Mouse (Mus musculus) hindbrain, postnatal 0 days (tissue): ENCODE data around the gene Ctsh. TPM values are rescaled to one million over a fixed set of nuclear protein-coding genes. Genes with fewer than 3 reads are reported as not detected.

ENCODE experiments used
- ATAC-seq: fragments of 200-750 bp; cut with Nextera tagmentation; 2 replicates; pipeline ENCODE4 v1.8.0; 2017; ENCODE audit warnings: mild to moderate bottlenecking, moderate TSS enrichment, moderate library complexity
- DNase-seq: peaks from one replicate; pipeline ENCODE4 v3.0.0-alpha.2; 2015; ENCODE audit warnings: low spot score
- H3K27ac ChIP-seq: fragments of 300-500 bp; sonication (generic); 2 replicates; pipeline ENCODE4 v1.5.1; 2014; ENCODE audit warnings: mild to moderate bottlenecking
- H3K27me3 ChIP-seq: fragments of 300-500 bp; sonication (generic); 2 replicates; pipeline ENCODE4 v1.6.1; 2014; ENCODE audit warnings: low read length, mixed read lengths; ENCODE audit not compliant: insufficient read depth
- H3K36me3 ChIP-seq: fragments of 300-500 bp; sonication (generic); 2 replicates; pipeline ENCODE4 v1.6.1; 2014; ENCODE audit warnings: low read length, mixed read lengths; ENCODE audit not compliant: insufficient read depth
- H3K4me1 ChIP-seq: fragments of 300-500 bp; sonication (generic); 2 replicates; pipeline ENCODE4 v1.6.1; 2014; ENCODE audit warnings: antibody characterized with exemption, low read length, mixed read lengths; ENCODE audit not compliant: insufficient read depth
- H3K4me2 ChIP-seq: fragments of 300-500 bp; sonication (generic); 2 replicates; pipeline ENCODE4 v1.6.1; 2014; ENCODE audit warnings: low read depth, mild to moderate bottlenecking, low read length, moderate library complexity, mixed read lengths
- H3K4me3 ChIP-seq: fragments of 300-500 bp; sonication (generic); 2 replicates; pipeline ENCODE4 v1.5.1; 2014; ENCODE audit warnings: low read length
- H3K9ac ChIP-seq: fragments of 300-500 bp; sonication (generic); replicated peaks from 2 replicates; pipeline ENCODE4 v1.6.1; 2014; ENCODE audit warnings: mild to moderate bottlenecking, low read length, moderate library complexity, mixed read lengths
- H3K9me3 ChIP-seq: fragments of 300-500 bp; sonication (generic); 2 replicates; pipeline ENCODE4 v1.6.1; 2016; ENCODE audit warnings: low read length, mixed read lengths
- CTCF ChIP-seq: IDR thresholded peaks from 2 replicates; pipeline ENCODE4 v1.5.1; 2016; ENCODE audit warnings: antibody characterized with exemption, control low read depth, low read depth
- WGBS: fragments of 180-500 bp; shearing (Covaris S2); extraction: QIAGEN DNeasy Blood & Tissue Kit; methylation state at CpG from one replicate; pipeline ENCODE4 v1.1.7; 2014; 5-methylcytosine and 5-hydroxymethylcytosine counted together
- polyA plus RNA-seq: library from polyadenylated mRNA; unstranded; fragments of >200 nt; fragmentation: Nextera tagmentation; extraction: Ambion mirVana; gene quantifications from 2 replicates; pipeline ENCODE4 v1.2.1, GENCODE M21; 2015
- total RNA-seq: library from RNA; depleted of rRNA; stranded (reverse); fragments of >200 nt; gene quantifications from 2 replicates; pipeline ENCODE4 v1.2.3, GENCODE M21; 2014; rRNA removed

The Ctsh gene
- total and polyA plus RNA-seq, 2 experiments from 2014 or later, result 31.5 to 45.0 TPM

- no peaks in the 10 kb centered on the region for H3K27me3 ChIP-seq
- H3K9ac ChIP-seq, result peak within 1 kb of the TSS; percentile 98
- ATAC-seq (peak; percentile 99), DNase-seq (peak; percentile 99)
- no peaks in the 10 kb centered on the region for H3K36me3 ChIP-seq
- H3K4me3 ChIP-seq, result peak within 1 kb of the TSS; percentile 94
- no peaks in the 10 kb centered on the region for H3K9me3 ChIP-seq
- peak within 1 kb of the TSS; percentile 100 for H3K27ac ChIP-seq
- peak within 1 kb of the TSS; percentile 82 for H3K4me2 ChIP-seq
- WGBS, result under 1% methylated on average over 38 of the region's 40 CpGs
- no peaks in the 10 kb centered on the region for H3K4me1 ChIP-seq
- TF ChIP-seq CTCF, result no peak
Measured at GRCm38 (mm10) chr9:90114567-90115307, 60.8 kb downstream of the Ctsh start, which contains the start of gene Morf4l1. Gene Morf4l1, minus strand, starts transcription at chr9:90114774.

- Histone ChIP-seq H3K27me3 (no peaks in the 10 kb centered on the region), H3K36me3 (no peaks in the 10 kb centered on the region), H3K27ac (peak overlapping the region; percentile 100), H3K4me3 (peak overlapping the region; percentile 94), H3K4me2 (peak overlapping the region; percentile 79), H3K4me1 (no peaks in the 10 kb centered on the region), H3K9ac (peak overlapping the region; percentile 70), H3K9me3 (no peaks in the 10 kb centered on the region)
- ATAC-seq, result no peak
- no peak for DNase-seq
- no peak for TF ChIP-seq CTCF
Measured at GRCm38 (mm10) chr9:90115308-90115700, 61.4 kb downstream of the Ctsh start.

GRCm38 (mm10) chr9:90117234-90117633 is 63.3 kb downstream of the Ctsh start:
- DNase-seq (no peak), ATAC-seq (no peak)
- Histone ChIP-seq H3K27ac (no peak overlapping the region), H3K9me3 (no peaks in the 10 kb centered on the region), H3K36me3 (no peaks in the 10 kb centered on the region), H3K27me3 (no peaks in the 10 kb centered on the region), H3K4me3 (no peak overlapping the region), H3K4me2 (no peak overlapping the region), H3K9ac (no peak overlapping the region), H3K4me1 (no peaks in the 10 kb centered on the region)
- TF ChIP-seq CTCF, result no peak

- ATAC-seq, result no peak
- Histone ChIP-seq H3K4me1 (no peaks in the 10 kb centered on the region; the same call in 1 of the 2 replicates), H3K9ac (no peak overlapping the region), H3K36me3 (no peaks in the 10 kb centered on the region), H3K27ac (no peak overlapping the region), H3K9me3 (no peaks in the 10 kb centered on the region), H3K4me2 (no peak overlapping the region), H3K4me3 (no peak overlapping the region), H3K27me3 (no peaks in the 10 kb centered on the region)
- no peak for DNase-seq
- WGBS, result 79% methylated on average over 4 of the region's 4 CpGs
- no peak for TF ChIP-seq CTCF
Measured at GRCm38 (mm10) chr9:90122246-90122740, 68.3 kb downstream of the Ctsh start.

- ATAC-seq, result no peak
- Histone ChIP-seq H3K4me1 (no peaks in the 10 kb centered on the region; the same call in 1 of the 2 replicates), H3K4me3 (no peak overlapping the region), H3K27ac (no peak overlapping the region), H3K36me3 (no peaks in the 10 kb centered on the region), H3K27me3 (no peaks in the 10 kb centered on the region), H3K9me3 (no peaks in the 10 kb centered on the region), H3K9ac (no peak overlapping the region), H3K4me2 (0 out of 2 replicates have a peak overlapping the region, but pooled peaks have one; percentile 16)
- TF ChIP-seq CTCF, result no peak
- no peak for DNase-seq
- WGBS, result 46% methylated on average over 11 of the region's 11 CpGs
Measured at GRCm38 (mm10) chr9:90124156-90124872, 70.4 kb downstream of the Ctsh start.

GRCm38 (mm10) chr9:90124873-90125245 is 70.9 kb downstream of the Ctsh start:
- 37% methylated on average over 8 of the region's 8 CpGs for WGBS
- no peak overlapping the region for H3K9ac ChIP-seq
- TF ChIP-seq CTCF, result no peak
- H3K4me3 ChIP-seq, result no peak overlapping the region
- H3K4me1 ChIP-seq, result no peaks in the 10 kb centered on the region; the same call in 1 of the 2 replicates
- DNase-seq (no peak), ATAC-seq (no peak; the same call in 1 of the 2 replicates)
- H3K36me3 ChIP-seq, result no peaks in the 10 kb centered on the region
- H3K27ac ChIP-seq, result no peak overlapping the region
- H3K27me3 ChIP-seq, result no peaks in the 10 kb centered on the region
- 0 out of 2 replicates have a peak overlapping the region, but pooled peaks have one; percentile 16 for H3K4me2 ChIP-seq
- no peaks in the 10 kb centered on the region for H3K9me3 ChIP-seq

Other genes with a start within 250 kb of the Ctsh start
- 44.4 and 53.4 TPM in 2 replicates for gene Rasgrf1, start 144.2 kb upstream of the Ctsh start, total RNA-seq
- gene Rasgrf1, start 144.2 kb upstream of the Ctsh start, polyA plus RNA-seq, result 28.3 and 29.6 TPM in 2 replicates
- 178 and 179 TPM in 2 replicates for gene Morf4l1, start 60.6 kb downstream of the Ctsh start, total RNA-seq
- gene Morf4l1, start 60.6 kb downstream of the Ctsh start, polyA plus RNA-seq, result 527 and 556 TPM in 2 replicates
- gene Adamts7, start 108.9 kb downstream of the Ctsh start, total RNA-seq, result 6.4 and 10.4 TPM in 2 replicates
- 2.7 and 2.9 TPM in 2 replicates for gene Adamts7, start 108.9 kb downstream of the Ctsh start, polyA plus RNA-seq
- gene Tbc1d2b, start 216.7 kb downstream of the Ctsh start, total RNA-seq, result 17.7 and 23.1 TPM in 2 replicates
- 3.8 and 4.1 TPM in 2 replicates for gene Tbc1d2b, start 216.7 kb downstream of the Ctsh start, polyA plus RNA-seq